Mouse (Mus musculus) cerebellum, postnatal 36 days (tissue): ENCODE results near the gene Snph.
"Not testable (repeated sequence)": the region's sequence is repeated elsewhere in the genome, so short reads cannot be mapped to it uniquely, and the experiment has no call there.

ENCODE experiments used
- DNase-seq, 2 experiments: peaks; one replicate each; pipeline ENCODE4 v3.0.0; 2021 to 2022; ENCODE audit warnings: mixed read lengths in 2 of 2

Snph gene

DNA sequence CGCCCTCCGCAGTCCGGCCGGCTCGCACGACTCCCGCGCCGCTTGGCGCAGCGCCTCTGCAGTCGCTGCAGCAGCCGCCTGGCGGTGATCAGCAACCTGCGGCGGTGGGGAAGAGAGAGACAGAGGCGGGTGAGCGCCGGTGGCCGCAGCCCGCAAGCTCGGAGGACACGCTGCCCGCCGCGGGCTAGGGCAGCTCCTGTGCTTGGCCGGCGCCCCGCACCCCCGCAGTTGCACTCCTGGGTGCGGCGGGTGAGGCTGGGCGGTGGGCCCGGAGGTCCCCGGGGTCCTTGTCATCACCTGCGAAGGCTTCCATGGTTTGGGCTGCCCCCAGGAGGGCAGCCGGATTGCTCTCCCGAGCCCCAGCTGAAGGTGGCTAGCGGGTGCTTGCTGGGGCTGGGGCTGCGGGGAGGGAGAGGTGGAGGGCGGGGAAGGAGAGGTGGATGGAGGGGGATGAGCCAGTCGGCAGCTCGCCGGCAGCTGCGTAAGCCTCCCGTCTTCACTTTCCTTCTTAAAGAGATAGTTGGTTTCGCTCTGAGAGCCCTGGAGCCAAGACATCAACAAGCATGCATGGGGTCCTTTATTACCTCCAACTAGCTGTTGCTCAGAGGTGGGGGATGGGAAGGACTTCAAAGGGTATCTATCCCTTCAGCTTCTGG is at the start of gene Snph:
Gene Snph (minus strand): TSS at position 435 of the 656 bp plus-strand sequence.
- DNase-seq: peak; percentile 74 to 77

DNA sequence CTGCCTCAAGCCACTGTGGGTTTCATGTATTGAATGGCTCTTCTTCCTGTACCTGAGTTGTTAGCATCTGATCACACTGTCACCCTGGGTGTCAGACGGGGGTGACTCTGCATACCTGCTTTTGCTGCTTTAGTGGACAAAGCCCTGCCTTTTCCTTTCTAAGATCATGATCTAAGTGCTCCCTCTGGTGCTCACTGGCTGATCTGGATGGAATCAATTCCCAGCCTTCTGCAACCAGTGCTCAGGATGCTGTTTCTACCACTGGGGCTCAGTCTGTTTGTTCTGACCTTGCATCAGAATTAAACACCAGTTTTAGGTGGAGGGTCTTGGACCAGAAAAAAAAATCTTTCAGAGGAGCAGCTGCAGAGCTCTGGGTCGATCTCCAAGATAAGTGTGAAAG is 43.8 kb upstream of the Snph start:
- DNase-seq: peak; percentile 11 to 26

DNA sequence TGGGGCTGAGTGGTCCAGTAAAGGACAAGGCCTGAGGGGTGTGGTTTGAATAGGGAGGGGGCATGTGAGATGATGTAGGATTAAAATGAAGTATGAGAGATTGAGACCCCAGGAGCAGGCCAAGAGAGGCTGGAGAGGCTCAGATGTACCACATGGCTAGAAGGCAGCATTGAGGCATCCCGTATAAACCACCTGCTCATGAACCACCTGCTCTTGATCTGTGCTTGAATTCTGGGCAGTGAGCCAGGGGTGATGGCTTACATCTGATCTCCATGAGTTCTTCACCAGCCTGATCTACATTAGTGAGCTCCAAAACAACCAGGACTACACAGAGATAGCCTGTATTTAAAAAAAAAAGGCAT is 38.6 kb upstream of the Snph start:
- peak in 1 of 2 experiments; percentile 19 for DNase-seq

DNA sequence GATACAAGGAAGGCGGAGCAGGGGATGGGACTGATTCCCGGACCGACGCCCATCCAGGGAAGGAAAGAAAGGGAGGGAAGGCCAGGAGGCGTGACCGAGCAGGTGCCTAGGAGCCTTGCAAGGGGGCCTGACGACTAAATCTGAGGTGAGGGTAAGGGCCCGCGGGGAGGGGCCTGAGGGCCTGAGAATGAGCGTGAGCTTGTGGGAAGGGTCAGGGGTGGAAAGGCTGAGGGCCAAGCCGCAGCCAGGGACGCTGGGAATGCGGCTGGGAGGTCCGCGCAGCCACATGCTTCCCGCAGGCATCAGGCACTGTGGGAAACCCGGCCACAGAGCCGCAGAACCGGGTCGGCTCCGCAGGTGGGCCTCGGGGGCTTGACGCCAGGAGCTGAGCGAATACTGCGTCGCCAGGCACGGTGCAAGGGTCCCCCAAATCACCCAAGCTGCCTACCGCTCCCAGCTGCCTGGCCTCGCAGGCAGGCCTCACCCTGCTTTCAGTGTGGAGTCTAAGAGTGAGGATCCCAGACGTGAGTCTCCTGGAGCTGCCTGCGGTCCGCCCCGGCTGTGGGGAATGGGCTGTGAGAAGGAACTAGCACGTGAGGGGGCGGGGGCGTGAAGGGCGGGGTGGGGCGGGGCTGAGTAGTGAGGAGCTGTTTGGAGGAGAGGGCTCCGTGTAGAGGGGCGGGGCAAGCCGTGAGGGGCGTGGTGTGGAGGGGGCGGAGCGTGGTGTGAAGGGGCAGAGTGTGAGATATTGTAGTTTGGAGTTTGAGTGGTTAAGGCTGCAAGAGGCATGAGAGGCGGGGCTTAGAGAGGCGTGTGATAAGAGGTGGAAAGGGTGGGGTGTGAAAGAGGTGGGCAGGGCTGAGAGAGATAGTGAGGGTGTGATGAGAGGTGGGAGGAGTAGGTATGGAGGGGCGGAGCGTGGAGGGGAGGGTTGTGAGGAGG is 37.9 kb upstream of the Snph start:
- no peak for DNase-seq

DNA sequence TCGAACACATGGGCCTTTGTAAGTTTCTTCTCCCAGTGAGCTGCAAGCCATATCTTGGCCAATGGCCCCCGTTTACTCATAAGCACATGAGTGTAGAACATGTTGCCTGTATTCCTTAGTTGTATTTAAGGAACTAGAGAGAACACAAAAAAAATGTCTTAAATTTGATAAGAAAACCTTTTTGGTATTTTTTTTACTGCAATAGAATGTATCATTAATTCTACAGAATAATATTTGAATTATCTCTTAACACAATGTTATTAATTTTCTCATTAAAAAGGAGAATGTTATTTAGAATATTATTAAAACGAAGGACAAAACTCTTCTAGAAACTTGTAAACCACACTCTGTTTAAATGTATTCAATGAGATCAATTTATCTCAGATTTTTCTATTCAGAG is 36.0 kb upstream of the Snph start, which contains the start of gene Rad21l:
Gene Rad21l (minus strand): TSS at position 101 of the 400 bp plus-strand sequence.
- no peak for DNase-seq

DNA sequence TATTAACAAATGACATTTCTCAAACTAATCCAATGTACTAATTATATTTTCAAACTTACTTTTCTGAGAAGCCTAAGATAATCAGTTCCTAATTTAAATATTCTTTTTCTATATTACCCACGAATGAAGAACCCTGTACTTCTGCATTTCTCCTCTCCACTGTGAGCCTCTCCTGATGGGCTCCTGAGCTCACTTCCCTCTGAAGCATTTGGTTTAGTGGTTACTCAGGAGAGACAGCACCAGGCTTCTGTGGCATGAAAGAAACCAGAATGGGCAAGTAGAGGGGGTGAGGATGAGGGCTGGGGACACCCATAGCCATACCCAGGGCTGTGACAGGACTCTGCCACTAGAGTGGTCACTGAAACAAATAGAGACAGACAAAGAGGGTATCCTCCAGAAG is 19.7 kb upstream of the Snph start:
- no peak for DNase-seq

DNA sequence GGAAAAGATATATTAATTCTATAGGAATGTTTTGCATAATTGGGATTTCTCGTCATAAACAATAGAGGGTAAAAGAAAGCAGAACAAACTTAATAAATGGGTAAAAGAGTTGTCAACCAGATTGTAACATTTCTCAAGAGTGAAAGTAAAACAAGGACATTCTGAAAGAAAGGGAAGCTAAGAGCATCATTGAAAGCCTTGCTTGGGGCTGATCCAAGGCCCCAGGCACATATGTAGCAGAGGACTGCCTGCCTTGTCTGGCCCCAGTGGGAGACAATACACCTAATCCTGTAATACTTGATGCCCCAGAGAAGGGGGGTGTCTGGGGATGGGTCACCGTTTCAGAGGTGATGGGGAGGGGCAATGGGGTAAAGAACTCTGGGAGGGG is 3.6 kb upstream of the Snph start:
- DNase-seq: no peak

DNA sequence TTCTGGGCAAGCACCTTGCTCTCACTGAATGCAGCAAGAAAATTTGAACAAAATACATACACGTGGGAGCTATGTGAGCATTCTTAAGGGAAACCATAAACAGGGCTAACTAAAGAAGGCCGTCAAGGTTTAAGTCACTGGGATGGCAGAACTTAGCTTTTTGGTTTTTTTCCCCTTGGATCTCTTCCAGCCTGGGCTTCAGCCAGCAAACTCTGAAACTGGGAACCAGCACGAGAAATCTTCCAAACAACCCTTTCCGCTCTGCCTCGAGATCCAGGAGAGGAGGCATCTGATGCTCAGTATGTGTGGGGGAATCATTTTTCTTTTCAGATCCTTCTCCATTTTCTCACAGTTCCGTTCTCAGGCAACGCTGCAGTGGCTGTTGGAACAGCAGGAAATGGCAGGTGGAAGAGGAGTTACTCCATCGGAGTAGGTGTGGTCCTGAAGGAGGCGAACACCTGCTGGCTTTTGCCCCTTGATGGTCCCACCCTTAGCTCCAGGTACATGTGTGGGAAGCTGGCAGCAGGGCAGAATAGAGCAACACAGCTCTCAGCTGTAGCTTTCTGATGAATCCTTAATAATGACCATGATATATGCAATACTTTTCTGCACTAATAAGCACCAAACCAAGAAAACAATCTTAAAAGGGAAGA is 3.1 kb upstream of the Snph start:
- DNase-seq: no peak

DNA sequence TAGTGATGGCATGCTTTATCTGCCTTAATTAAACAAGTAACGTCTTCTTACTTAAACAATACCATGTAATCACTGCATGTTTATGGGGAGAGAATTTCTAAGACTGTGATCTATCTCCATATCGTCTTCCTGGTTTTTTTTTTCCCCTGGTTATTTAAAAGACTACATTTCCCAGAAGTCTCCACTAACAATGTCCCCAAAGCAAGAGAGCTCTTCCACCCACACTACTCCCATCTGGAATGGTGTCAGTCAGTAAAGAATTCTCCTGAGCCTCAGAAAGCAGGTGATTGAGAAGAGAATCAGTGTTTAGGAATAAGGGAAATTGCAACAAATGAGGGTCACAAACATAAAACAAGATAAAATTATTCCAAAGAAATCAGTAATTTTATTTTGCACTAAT is 2.5 kb upstream of the Snph start:
- DNase-seq: no peak

DNA sequence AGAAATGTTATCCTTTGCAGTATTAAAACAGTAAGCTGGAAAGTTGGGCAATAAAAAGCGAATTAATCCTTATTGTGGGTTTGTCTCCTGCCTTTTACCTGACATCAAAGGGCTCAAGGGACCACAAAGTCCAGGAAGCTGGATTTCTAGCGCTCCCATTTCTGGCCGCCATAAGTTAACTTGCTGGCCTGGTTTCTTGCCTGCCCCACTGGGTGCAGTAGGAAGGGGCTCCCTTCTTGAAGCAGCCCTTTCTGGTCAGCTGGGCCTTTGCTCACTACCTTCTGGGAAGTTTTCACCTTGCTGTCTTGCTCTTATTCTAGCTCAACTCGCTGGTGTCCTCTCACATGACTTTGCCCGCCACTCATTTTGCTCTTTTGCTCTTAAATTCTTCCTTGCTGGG is 589 bp upstream of the Snph start:
- peak in 1 of 2 experiments; percentile 3 for DNase-seq

DNA sequence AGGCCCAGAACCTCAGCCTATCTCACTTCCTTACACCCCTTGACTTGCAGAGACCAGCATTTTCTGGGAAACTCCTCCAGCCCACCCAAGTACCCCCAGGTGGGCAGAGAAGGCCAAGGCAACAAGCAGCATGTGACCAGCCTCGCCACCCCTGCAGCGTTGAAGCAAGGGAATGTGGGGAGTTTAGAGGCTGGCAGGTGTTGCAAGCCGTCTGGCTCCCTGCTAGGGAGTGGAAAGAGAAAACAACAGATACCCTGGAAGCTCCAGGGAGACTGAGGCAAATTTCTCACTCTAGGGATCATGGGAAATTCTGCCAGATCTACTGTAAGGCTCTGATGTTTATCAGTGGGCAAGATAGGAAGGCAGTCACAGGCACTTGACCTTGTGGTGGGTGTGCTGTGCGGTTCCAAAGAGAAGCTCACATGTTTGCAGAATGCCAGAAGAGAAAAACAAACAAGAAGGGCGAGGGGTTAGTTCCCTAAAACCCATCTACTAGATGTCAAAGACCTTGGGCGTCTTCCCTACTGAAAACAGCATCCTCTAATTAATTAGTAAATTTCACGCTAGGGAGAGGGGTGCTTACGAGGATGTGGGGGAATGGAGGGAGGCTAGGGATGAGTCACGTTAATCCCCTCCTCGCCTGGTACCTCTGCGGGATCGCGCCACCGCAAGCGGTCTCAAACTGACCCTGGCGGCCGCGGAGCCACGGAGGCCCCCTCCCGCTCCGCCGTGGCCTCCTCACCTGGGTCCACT is 811 bp downstream of the Snph start:
- no peak for DNase-seq

DNA sequence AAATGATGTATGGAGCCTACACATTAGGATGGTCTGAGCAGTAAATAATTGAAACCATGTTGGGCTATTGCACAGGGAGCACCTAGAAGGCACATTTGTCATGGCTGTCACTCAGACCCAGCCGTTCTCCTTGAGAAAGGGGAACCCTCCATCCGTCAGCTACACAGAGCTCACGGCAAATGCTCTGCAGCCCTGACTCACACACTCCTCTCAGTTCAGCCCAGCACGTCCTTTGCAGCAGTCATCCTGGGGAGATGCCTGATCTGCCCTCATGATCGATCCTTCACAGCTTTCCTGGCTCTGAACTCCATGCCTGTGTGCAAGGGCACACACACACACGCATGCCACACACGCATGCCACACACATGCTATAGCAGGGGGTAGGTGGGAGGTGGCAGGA is 3.1 kb downstream of the Snph start:
- peak in 1 of 2 experiments; percentile 3 for DNase-seq

DNA sequence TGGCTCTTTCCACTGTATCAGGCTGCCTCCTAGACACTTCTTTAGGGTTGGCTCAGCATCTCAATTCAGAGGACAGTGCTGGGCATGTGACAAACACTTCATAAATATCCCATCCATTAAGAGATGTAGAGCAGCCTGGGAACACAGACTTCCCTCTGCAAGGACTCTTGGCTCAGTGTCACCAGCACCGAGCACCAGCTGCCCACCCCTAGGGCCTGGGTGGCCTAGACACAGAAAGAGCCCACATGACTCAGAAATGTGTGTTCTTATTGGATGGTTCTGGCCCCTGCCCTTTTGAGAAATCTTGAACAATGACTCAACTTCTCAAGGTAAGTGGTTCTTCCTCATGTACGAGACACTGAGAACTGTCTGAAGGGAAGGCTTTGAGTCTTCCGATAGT is 4.4 kb downstream of the Snph start:
- peak in 1 of 2 experiments; percentile 9 for DNase-seq

DNA sequence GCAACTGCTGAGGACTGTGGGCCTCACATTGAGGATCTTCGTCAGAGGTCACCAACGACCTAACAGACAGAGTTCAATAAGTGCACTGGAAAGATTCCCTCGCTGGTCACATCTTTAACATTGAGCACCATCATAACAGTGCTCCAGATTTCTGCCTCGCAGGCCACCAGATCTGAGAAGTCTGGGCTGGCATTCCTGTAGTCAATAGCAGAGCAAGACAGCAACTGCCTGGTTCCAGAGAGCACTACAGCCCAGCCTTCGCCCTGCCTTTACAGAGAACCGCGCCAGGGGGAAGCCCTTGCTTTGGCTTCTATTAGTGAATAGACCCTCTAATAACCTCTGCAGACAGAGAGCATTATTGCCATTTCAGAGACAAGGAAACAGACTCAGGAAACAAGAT is 6.1 kb downstream of the Snph start:
- DNase-seq: no peak

DNA sequence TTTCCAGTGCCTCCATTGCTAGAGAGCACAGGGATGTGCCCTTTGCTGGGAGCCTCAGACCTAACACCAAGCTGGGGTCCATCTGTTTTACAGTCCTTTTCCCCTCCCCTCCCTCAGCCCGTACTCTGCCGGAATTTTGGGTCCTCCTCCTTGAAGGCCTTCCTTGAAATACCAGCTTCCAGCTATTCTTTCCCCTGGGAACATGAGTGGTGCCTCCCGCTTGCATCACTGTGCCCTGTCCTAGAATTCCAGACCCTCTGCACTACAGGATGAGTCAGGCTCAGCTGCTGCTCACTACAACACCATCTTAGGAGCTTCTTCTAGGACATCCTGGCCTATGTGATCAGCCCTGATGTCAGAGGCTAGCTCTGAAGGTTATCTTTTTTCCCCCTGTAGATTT is 8.6 kb downstream of the Snph start:
- DNase-seq: no peak

DNA sequence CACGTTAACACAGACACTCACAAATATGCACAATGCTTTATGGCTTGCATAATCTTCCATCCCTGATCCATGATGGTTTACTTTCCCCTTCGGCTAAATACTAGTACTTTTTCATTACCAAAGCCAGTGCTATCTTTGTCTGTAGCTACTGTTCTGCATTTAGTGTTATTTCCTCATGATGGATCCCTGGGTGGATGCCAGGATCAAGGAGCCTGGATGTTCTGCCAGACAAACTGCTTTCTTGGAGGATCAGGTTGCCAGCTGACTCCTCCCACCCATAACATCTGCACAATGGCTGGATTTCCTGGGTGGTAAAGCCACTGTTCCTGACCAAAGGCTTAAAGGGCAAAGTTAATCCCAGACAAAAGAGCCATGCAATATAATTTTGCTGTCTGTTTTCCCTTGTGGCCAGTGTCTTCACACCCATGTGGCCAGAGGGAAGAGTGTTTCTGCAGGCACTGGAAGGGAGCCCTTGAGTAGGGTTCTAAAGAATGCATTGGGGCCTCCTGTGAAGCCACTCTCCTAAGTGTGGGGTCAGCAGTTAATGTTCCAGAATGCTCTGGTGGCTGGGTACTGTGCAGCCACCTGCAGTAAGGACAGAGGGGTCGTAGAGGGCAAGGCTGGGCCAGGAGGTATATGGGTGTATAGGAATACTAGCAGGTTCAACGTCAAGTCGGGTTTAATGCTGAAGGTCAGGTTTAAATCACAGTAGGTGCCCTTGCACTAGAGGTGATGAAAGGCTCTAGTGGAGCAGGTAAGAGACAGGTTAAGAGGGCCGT is 15.7 kb downstream of the Snph start:
- no peak for DNase-seq

DNA sequence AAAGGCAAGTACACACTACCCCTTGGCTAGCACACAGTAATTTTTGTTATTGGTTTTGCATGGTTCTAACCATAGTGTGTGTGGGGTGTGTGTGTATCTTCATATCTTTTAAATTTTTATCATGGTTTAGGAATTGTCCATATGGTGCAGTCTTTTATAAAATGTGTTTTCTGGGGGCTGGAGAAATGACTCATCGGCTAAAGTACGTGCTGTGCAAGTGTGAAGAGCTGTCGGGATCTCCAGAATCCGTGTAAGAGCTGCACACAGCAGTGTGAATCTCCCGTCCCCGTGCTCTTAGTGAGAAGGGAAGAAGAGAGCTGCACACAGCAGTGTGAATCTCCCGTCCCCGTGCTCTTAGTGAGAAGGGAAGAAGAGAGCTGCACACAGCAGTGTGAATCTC is 16.6 kb downstream of the Snph start:
- not testable (repeated sequence) for DNase-seq

DNA sequence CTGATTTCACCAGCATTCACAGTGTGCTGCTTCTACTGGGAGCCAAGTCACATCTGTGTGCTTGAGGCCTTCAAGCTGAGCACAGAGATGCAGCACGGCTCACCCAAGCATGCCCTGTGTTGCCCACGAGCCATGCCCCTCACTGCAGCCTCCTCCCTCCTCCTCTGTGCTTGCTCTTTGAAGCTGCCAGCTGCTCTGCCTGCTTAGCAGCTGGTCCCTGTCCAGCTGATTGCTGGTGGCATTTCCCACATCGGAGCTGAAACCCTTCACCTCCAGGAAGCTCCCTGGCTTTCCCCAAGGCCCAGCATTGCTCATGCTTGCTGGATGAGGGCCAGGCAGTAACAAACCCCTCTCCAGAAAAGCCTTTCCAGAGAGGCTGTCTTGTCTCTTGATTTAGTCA is 22.4 kb downstream of the Snph start:
- DNase-seq: no peak

DNA sequence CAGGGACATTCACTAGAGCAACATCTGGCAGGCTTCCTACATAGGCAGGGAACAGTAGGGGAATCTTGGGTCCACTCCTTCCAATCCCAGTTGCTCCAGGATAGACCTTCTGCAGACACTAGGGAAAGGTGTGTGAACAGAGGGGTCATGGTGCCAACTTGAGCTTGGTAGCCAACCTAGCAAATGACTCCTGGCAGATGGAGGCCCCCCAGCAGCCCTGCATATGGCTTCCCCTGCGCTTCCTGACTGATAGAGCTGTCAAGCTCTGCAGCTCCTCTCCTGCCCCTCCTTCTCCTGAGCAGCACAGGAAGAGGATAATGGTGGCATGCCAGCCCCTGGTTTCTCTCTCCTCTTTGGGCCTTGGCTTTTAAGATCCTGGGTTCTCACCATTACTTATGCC is 24.0 kb downstream of the Snph start:
- DNase-seq: peak; percentile 75 to 84

DNA sequence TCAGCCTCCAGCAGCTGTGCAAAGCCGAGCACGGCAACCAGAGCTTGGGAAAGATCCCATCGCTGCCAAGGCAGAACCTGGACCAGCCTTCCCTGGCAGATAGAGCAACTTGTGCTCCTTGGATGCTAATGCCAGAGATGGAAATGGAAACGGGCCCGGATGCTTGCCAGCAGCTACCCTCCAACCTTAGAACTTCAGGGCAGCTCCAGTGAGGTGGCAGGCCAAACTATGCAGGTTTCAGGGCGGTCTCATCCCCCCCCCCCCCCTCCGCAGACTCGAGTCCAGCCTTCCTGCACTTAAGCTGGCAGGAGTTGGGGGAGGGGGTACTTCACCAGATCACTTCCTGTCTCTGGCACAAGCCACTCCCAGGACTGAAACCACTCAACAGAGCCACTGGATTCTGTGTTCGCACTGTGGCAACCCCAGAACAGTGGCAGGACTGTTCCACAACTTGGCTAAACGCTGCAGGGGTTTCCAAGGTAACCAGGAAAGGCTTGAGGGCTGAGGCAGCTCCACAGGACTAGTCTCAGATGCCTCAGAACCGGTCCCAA is 26.9 kb downstream of the Snph start:
- peak; percentile 41 to 53 for DNase-seq

DNA sequence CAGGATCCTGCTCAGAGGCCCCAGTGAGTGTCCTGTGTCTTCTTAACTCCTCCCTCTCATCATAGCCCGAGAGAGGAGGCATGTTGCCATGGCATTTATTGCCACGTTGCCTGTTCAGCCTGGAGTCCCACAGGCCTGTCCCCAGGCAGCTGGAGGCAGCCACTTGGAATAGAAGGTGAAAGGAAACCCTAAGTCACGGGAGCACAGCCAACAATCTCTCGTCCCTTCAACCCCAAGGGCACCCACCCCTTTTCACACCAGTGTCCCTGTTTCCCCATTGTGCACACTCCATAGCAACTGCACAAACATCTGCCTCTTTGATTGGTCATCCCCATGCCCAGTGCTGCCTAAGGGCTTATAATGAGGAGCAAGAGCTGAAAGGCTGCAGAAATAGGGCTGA is 28.8 kb downstream of the Snph start:
- DNase-seq: no peak

DNA sequence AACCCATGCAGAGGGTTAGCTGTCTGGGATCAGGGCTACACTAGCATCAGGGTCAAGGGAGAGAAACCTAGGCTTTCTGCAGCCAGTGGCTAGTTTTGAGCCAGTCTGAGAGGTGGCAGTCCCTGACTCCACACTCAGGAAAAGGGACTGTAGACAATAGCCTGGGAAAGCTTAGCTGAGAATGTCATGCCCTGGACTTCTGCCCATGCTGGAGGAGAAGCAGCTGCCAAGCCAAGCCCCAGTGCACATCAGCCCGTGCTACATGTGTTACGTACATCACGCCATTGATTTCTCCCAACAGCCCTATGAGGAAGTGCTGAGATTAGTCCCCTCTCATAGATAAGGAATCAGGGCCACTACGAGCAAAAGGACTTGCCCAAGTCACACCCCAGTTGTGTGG is 30.3 kb downstream of the Snph start:
- DNase-seq: no peak
